Mouse (Mus musculus): ENCODE data around the gene Gm26920. TPM values are rescaled to one million over a fixed set of nuclear protein-coding genes. Genes with fewer than 3 reads are reported as not detected.
A peak's percentile ranks its signal among the peaks of the same experiment; 100 is the strongest.
"Not testable (repeated sequence)": the region's sequence is repeated elsewhere in the genome, so short reads cannot be mapped to it uniquely, and the experiment has no call there.

Gene Gm26920
- total RNA-seq (2021) = under 1 TPM in 1 of 2 experiments, not detected in 1; 0.97 TPM

- DNase-seq = peak; percentile 95 to 97
Measured at GRCm38 (mm10) chr7:30090092-30090969, at the start of gene Gm26920, which contains the start of gene Zfp566. Gm26920 (minus strand) TSS chr7:30090410. Zfp566 (minus strand) TSS chr7:30090527.

GRCm38 (mm10) chr7:30136826-30137225 lies 46.6 kb upstream of the Gm26920 start:
- peak; percentile 21 to 26 for DNase-seq

GRCm38 (mm10) chr7:30132396-30132795 lies 42.2 kb upstream of the Gm26920 start:
- DNase-seq = no peak

- DNase-seq = no peak
Measured at GRCm38 (mm10) chr7:30129900-30130299, 39.7 kb upstream of the Gm26920 start.

- no peak for DNase-seq
Measured at GRCm38 (mm10) chr7:30122188-30122530, 31.9 kb upstream of the Gm26920 start.

GRCm38 (mm10) chr7:30121308-30122187 lies 31.3 kb upstream of the Gm26920 start, which contains the start of gene Zfp382:
Zfp382 (plus strand) TSS chr7:30121942.
- DNase-seq = peak; percentile 90 to 91

GRCm38 (mm10) chr7:30117935-30118334 lies 27.7 kb upstream of the Gm26920 start:
- DNase-seq = not testable (repeated sequence)

GRCm38 (mm10) chr7:30116076-30116475 lies 25.9 kb upstream of the Gm26920 start:
- no peak for DNase-seq

- peak; percentile 81 to 82 for DNase-seq
Measured at GRCm38 (mm10) chr7:30099297-30099696, 9.1 kb upstream of the Gm26920 start.

- DNase-seq = no peak
Measured at GRCm38 (mm10) chr7:30095551-30096125, 5.4 kb upstream of the Gm26920 start.

- peak; percentile 89 to 90 for DNase-seq
Measured at GRCm38 (mm10) chr7:30094646-30095429, 4.6 kb upstream of the Gm26920 start, which contains the start of gene Zfp260. Zfp260 (plus strand) TSS chr7:30094777.

GRCm38 (mm10) chr7:30093918-30094415 lies 3.8 kb upstream of the Gm26920 start:
- no peak for DNase-seq

GRCm38 (mm10) chr7:30092666-30093065 lies 2.5 kb upstream of the Gm26920 start:
- no peak for DNase-seq

- DNase-seq = no peak
Measured at GRCm38 (mm10) chr7:30090970-30091585, 868 bp upstream of the Gm26920 start.

GRCm38 (mm10) chr7:30089405-30089804 lies 805 bp downstream of the Gm26920 start:
- DNase-seq = no peak

GRCm38 (mm10) chr7:30086524-30086923 lies 3.7 kb downstream of the Gm26920 start:
- DNase-seq = peak in 1 of 2 experiments; percentile 22

GRCm38 (mm10) chr7:30072146-30073028 lies 17.8 kb downstream of the Gm26920 start, which contains the start of gene Zfp82:
Zfp82 (minus strand) TSS chr7:30072900.
- peak; percentile 80 to 81 for DNase-seq

GRCm38 (mm10) chr7:30064622-30065021 lies 25.6 kb downstream of the Gm26920 start:
- no peak for DNase-seq

GRCm38 (mm10) chr7:30062478-30062877 lies 27.7 kb downstream of the Gm26920 start:
- no peak for DNase-seq

- DNase-seq = no peak
Measured at GRCm38 (mm10) chr7:30060341-30060740, 29.9 kb downstream of the Gm26920 start.
